In the genomic region with DNA sequence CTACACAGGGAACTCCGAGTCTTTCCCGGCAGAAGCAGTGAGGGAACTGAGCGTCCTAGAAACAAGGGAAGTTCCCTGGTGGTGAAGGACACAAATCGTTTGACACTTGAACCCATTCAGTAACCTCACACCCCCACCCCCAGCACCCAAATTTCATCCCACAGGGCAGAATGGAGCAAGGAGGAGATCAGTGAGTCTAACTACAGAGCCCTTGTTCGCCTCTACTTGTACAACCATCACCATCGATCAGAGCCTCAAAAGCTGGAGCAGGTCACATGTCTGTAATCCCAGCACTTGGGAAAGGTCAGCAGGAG, we compare ENCODE assay signal across 2 mouse cellular contexts.
A peak's percentile ranks its signal among the peaks of the same experiment; 100 is the strongest.
TF ChIP-seq lines count a peak whose summit lies in the region.

No protein-coding gene starts in this region.

TF ChIP-seq in CH12.LX, 34 proteins besides CTCF, POLR2A, EP300 and RAD21:
- TF ChIP-seq PAX5 (IDR thresholded peaks at IDR 0.05; ENCODE audit: low read length) (no peak), KAT2A (IDR thresholded peaks at IDR 0.05; ENCODE audit: insufficient replicate concordance, low read length) (no peak), IRF4 (IDR thresholded peaks at IDR 0.05; ENCODE audit: low read depth, low read length) (no peak), ELF1 (IDR thresholded peaks at IDR 0.05; ENCODE audit: low read depth, low read length) (no peak), ETS1 (conservative IDR thresholded peaks at IDR 0.05; ENCODE audit: low read depth, low read length) (no peak), SMC3 (IDR thresholded peaks at IDR 0.05; ENCODE audit: low read depth, low read length) (no peak), MAX (IDR thresholded peaks at IDR 0.05; ENCODE audit: low read length) (no peak), MYC (IDR thresholded peaks at IDR 0.05; ENCODE audit: low read depth, low read length) (no peak), ZNF384 (IDR thresholded peaks at IDR 0.05; ENCODE audit: low read depth, low read length) (no peak), E2F4 (IDR thresholded peaks at IDR 0.05; ENCODE audit: insufficient replicate concordance, low read depth, low read length) (no peak), SIN3A (IDR thresholded peaks at IDR 0.05; ENCODE audit: low read length) (no peak), JUN (IDR thresholded peaks at IDR 0.05; ENCODE audit: insufficient read depth, low read depth, low read length) (no peak), RCOR1 (conservative IDR thresholded peaks at IDR 0.05; ENCODE audit: low read depth, low read length) (no peak), CHD2 (IDR thresholded peaks at IDR 0.05; ENCODE audit: low read length) (no peak), MXI1 (IDR thresholded peaks at IDR 0.05; ENCODE audit: low read depth, low read length) (no peak), HCFC1 (IDR thresholded peaks at IDR 0.05; ENCODE audit: low read depth, low read length) (no peak), JUND (conservative IDR thresholded peaks at IDR 0.05; ENCODE audit: low read depth, low read length) (no peak), UBTF (IDR thresholded peaks at IDR 0.05; ENCODE audit: low read depth, low read length) (no peak), TCF12 (IDR thresholded peaks at IDR 0.05; ENCODE audit: low read depth, low read length) (no peak), USF1 (IDR thresholded peaks at IDR 0.05; ENCODE audit: low read depth, low read length) (no peak)
TF ChIP-seq in CH12.LX: peak in this region for 0.

TF ChIP-seq in MEL, 35 proteins besides CTCF, POLR2A, EP300 and RAD21:
- TF ChIP-seq CHD2 (IDR thresholded peaks at IDR 0.05; ENCODE audit: low read length) (peak; percentile 6; the same call in 1 of the 2 replicates), TCF12 (IDR thresholded peaks at IDR 0.05; ENCODE audit: low read depth, low read length) (no peak)
